Mouse (Mus musculus) cortical plate, adult 2 months (tissue): ENCODE measurements at regions not wholly inside any gene's neighbourhood (a gene's known extent, or its start where the extent isn't known, plus 50 kb on each side); places are given as distances from the start of the nearest gene placed in this dataset.

Experiments used
- H3K27ac ChIP-seq: fragments of 200-500 bp; 2 replicates; pipeline ENCODE4 v1.5.1; 2012; ENCODE audit warnings: low read length, control low read depth, inconsistent platforms; ENCODE audit not compliant: insufficient read depth
- H3K4me1 ChIP-seq: fragments of 200-500 bp; 2 replicates; pipeline ENCODE4 v1.6.1; 2011; ENCODE audit warnings: low read length; ENCODE audit not compliant: control insufficient read depth, insufficient read depth
- H3K4me3 ChIP-seq: fragments of 200-500 bp; 2 replicates; pipeline ENCODE4 v1.5.1; 2011; ENCODE audit warnings: mild to moderate bottlenecking, low read length, control low read depth; ENCODE audit not compliant: insufficient read depth
- CTCF ChIP-seq: fragments of 200-500 bp; IDR thresholded peaks from 2 replicates; pipeline ENCODE4 v1.5.1; 2011; ENCODE audit warnings: mild to moderate bottlenecking, control low read depth, low read length; ENCODE audit not compliant: insufficient read depth; ENCODE audit errors: extremely low read depth
- POLR2A ChIP-seq: fragments of 200-500 bp; IDR thresholded peaks from 2 replicates; pipeline ENCODE4 v1.6.1; 2011; ENCODE audit warnings: mild to moderate bottlenecking, low read length, control low read depth; ENCODE audit not compliant: insufficient read depth; ENCODE audit errors: extremely low read depth

- H3K4me3 ChIP-seq, result no peak overlapping the region
- no peaks in the 10 kb centered on the region for H3K4me1 ChIP-seq
- TF ChIP-seq CTCF, result no peak
- no peak for TF ChIP-seq POLR2A
- no peak overlapping the region for H3K27ac ChIP-seq
These were observed 80.0 kb downstream of the Tex36 start for GRCm38 (mm10) chr7:133521936-133522335.

GRCm38 (mm10) chr7:133518926-133519325, 83.0 kb downstream of the Tex36 start:
- Histone ChIP-seq H3K4me1 (no peaks in the 10 kb centered on the region), H3K4me3 (no peak overlapping the region), H3K27ac (no peak overlapping the region)
- TF ChIP-seq CTCF, result no peak
- TF ChIP-seq POLR2A, result no peak

GRCm38 (mm10) chr7:133517576-133517975, 84.4 kb downstream of the Tex36 start:
- Histone ChIP-seq H3K4me3 (no peak overlapping the region), H3K27ac (no peak overlapping the region), H3K4me1 (no peaks in the 10 kb centered on the region)
- no peak for TF ChIP-seq CTCF
- TF ChIP-seq POLR2A, result no peak

GRCm38 (mm10) chr7:133510926-133511325, 91.0 kb downstream of the Tex36 start:
- no peak overlapping the region for H3K27ac ChIP-seq
- TF ChIP-seq POLR2A, result no peak
- TF ChIP-seq CTCF, result no peak
- no peaks in the 10 kb centered on the region for H3K4me1 ChIP-seq

GRCm38 (mm10) chr7:133509486-133509885, 92.5 kb downstream of the Tex36 start:
- TF ChIP-seq POLR2A (no peak), CTCF (no peak)
- Histone ChIP-seq H3K27ac (no peak overlapping the region), H3K4me1 (no peaks in the 10 kb centered on the region), H3K4me3 (no peak overlapping the region)

More at GRCm38 (mm10) chr7:133510926-133511325, 91.0 kb downstream of the Tex36 start:
- no peak overlapping the region for H3K4me3 ChIP-seq

DNA sequence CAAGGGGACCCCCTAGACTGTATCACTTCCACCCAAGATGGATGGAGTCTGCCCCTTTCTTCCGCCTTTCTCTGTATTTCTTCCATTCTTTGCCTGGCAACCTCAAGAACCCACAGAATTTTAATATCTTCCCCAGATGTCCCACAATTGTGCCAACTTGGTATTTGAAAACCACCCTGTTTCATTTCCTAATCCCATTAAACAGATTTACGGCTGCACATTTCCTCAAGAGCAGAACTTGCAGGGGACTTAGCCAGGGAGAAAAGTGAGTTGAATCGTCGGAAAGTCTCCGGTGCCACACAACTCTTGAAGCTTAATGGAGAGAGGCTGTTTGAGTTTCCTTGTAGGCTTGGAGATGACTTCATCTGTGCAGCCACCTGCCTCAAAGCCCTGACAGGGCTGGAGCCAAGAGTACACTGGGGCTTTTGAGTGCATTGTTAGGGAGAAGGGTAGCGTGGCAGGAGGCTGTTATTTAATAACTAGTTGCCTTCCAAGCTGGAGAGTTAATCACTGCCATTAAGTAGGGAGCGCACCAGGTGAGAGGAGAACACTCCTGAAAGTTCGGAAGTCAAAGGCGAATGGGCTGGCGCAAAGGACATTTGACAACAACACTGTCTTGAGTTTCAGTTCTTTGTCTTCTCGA, 93.5 kb downstream of the Tex36 start:
- no peak for TF ChIP-seq CTCF
- no peak for TF ChIP-seq POLR2A
- Histone ChIP-seq H3K27ac (no peak overlapping the region), H3K4me1 (no peaks in the 10 kb centered on the region), H3K4me3 (no peak overlapping the region)

- Histone ChIP-seq H3K4me1 (no peaks in the 10 kb centered on the region), H3K27ac (no peak overlapping the region), H3K4me3 (no peak overlapping the region)
- no peak for TF ChIP-seq POLR2A
- no peak for TF ChIP-seq CTCF
These were observed 96.3 kb downstream of the Tex36 start for GRCm38 (mm10) chr7:133505628-133506027.

DNA sequence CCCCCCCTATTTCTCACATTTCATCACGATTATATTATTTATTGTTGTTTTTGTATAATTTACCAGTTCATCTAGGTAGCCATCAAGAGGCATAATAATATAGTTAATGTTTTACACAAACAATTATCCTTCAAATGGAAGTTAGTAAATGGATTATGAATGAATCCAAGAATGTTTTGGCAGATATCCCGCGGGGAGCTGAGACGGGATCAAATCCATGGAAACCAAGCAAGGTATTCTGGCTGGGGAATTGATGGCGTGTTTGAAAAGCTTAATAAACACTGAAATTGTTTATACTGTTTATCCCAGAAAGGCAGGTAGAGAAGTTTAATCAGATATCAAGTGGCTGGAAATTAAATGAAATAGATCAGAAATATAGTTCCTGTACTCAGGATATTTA, 98.0 kb downstream of the Tex36 start:
- H3K27ac ChIP-seq, result no peak overlapping the region
- TF ChIP-seq POLR2A (no peak), CTCF (no peak)
- H3K4me1 ChIP-seq, result no peaks in the 10 kb centered on the region
- no peak overlapping the region for H3K4me3 ChIP-seq

GRCm38 (mm10) chr7:133502731-133503130, 99.2 kb downstream of the Tex36 start:
- no peak for TF ChIP-seq CTCF
- TF ChIP-seq POLR2A, result no peak
- Histone ChIP-seq H3K4me1 (no peaks in the 10 kb centered on the region), H3K4me3 (no peak overlapping the region), H3K27ac (no peak overlapping the region)

GRCm38 (mm10) chr7:133497551-133497950, 104.4 kb downstream of the Tex36 start:
- no peaks in the 10 kb centered on the region for H3K4me1 ChIP-seq
- H3K27ac ChIP-seq, result no peak overlapping the region
- TF ChIP-seq CTCF, result no peak
- no peak for TF ChIP-seq POLR2A
- H3K4me3 ChIP-seq, result no peak overlapping the region

DNA sequence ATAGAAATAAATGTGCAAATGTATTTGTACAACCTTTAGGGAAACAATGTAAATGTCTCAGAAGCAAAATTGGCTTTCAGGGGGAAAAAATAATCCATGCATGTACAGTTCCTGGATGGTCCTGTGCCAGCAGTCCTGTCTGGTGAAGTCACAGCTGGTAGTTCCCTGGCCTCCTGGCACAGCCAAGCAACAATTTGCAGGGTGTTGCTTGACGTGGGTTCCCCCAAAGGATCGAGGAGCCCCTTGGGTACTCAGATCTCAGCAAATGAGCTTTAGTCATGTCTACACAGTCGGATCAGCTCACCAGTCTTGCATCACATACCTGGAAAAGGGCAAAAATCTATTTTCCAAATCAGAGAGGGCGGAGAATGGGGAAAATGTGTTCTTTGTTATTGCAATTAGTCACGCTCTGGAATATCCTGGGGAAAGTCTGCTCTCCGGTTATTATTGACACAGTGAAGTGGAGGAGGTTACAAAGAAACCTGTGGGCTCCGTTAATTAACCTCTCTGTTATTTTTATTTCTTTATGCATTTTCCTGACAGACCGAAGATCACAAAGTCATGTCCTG, 106.9 kb downstream of the Tex36 start:
- TF ChIP-seq POLR2A (no peak), CTCF (no peak)
- H3K27ac ChIP-seq, result no peak overlapping the region
- no peaks in the 10 kb centered on the region for H3K4me1 ChIP-seq
- no peak overlapping the region for H3K4me3 ChIP-seq
